Mouse (Mus musculus): Measurements from ENCODE around the gene Tfap2b. TPM values are rescaled to one million over a fixed set of nuclear protein-coding genes. Genes with fewer than 3 reads are reported as not detected.

Gene Tfap2b
- polyA plus RNA-seq (2016; fragmentation: Nextera tagmentation; extraction: Ambion mirVana), result 0.52 and 2.7 TPM in 2 replicates

- 1% methylated on average over 26 of the region's 26 CpGs for WGBS
- DNase-seq (ENCODE audit: low spot score), result no peak
- Histone ChIP-seq H3K27ac (no peak within 1 kb of the TSS), H3K36me3 (no peaks in the 10 kb centered on the region), H3K4me1 (no peaks in the 10 kb centered on the region), H3K9me3 (no peaks in the 10 kb centered on the region), H3K27me3 (ENCODE audit: insufficient read depth, poor library complexity, severe bottlenecking) (peaks cover 68% of the 10 kb centered on the region), H3K4me3 (peak within 1 kb of the TSS; percentile 46)
Measured at GRCm38 (mm10) chr1:19208641-19209358, at the start of gene Tfap2b. Gene Tfap2b (plus strand): TSS chr1:19208914.

GRCm38 (mm10) chr1:19178742-19179397, 29.8 kb upstream of the Tfap2b start:
- no peak for DNase-seq (ENCODE audit: low spot score)
- H3K4me1 ChIP-seq, result no peaks in the 10 kb centered on the region
- H3K36me3 ChIP-seq, result no peaks in the 10 kb centered on the region
- no peak overlapping the region for H3K27ac ChIP-seq
- 9% methylated on average over 4 of the region's 4 CpGs for WGBS
- H3K4me3 ChIP-seq, result no peak overlapping the region
- H3K9me3 ChIP-seq, result no peaks in the 10 kb centered on the region
- H3K27me3 ChIP-seq (ENCODE audit: insufficient read depth, poor library complexity, severe bottlenecking), result no peaks in the 10 kb centered on the region

GRCm38 (mm10) chr1:19205649-19206048, 3.1 kb upstream of the Tfap2b start:
- DNase-seq (ENCODE audit: low spot score), result no peak
- H3K27ac ChIP-seq, result no peak overlapping the region
- no peaks in the 10 kb centered on the region for H3K4me1 ChIP-seq
- WGBS, result 3% methylated on average over 12 of the region's 12 CpGs
- peaks cover 37% of the 10 kb centered on the region for H3K27me3 ChIP-seq (ENCODE audit: insufficient read depth, poor library complexity, severe bottlenecking)
- H3K36me3 ChIP-seq, result no peaks in the 10 kb centered on the region
- H3K4me3 ChIP-seq, result peak overlapping the region; percentile 36
- H3K9me3 ChIP-seq, result no peaks in the 10 kb centered on the region

GRCm38 (mm10) chr1:19206194-19206593, 2.5 kb upstream of the Tfap2b start:
- Histone ChIP-seq H3K27ac (no peak overlapping the region), H3K36me3 (no peaks in the 10 kb centered on the region), H3K4me1 (no peaks in the 10 kb centered on the region), H3K4me3 (peak overlapping the region; percentile 36), H3K27me3 (ENCODE audit: insufficient read depth, poor library complexity, severe bottlenecking) (peaks cover 42% of the 10 kb centered on the region), H3K9me3 (no peaks in the 10 kb centered on the region)
- DNase-seq (ENCODE audit: low spot score), result no peak
- under 1% methylated on average over 7 of the region's 7 CpGs for WGBS

- no peak for DNase-seq (ENCODE audit: low spot score)
- WGBS, result 2% methylated on average over 4 of the region's 4 CpGs
- Histone ChIP-seq H3K27me3 (ENCODE audit: insufficient read depth, poor library complexity, severe bottlenecking) (peaks cover 56% of the 10 kb centered on the region), H3K4me1 (no peaks in the 10 kb centered on the region), H3K4me3 (no peak overlapping the region), H3K27ac (no peak overlapping the region), H3K36me3 (no peaks in the 10 kb centered on the region), H3K9me3 (no peaks in the 10 kb centered on the region)
Measured at GRCm38 (mm10) chr1:19207611-19208010, 1.1 kb upstream of the Tfap2b start.

- peak overlapping the region; percentile 46 for H3K4me3 ChIP-seq
- no peak overlapping the region for H3K27ac ChIP-seq
- H3K27me3 ChIP-seq (ENCODE audit: insufficient read depth, poor library complexity, severe bottlenecking), result peaks cover 74% of the 10 kb centered on the region
- H3K36me3 ChIP-seq, result no peaks in the 10 kb centered on the region
- no peak for DNase-seq (ENCODE audit: low spot score)
- peaks cover 4% of the 10 kb centered on the region; the same call in 1 of the 2 replicates for H3K4me1 ChIP-seq
- no peaks in the 10 kb centered on the region for H3K9me3 ChIP-seq
- WGBS, result under 1% methylated on average over 10 of the region's 10 CpGs
Measured at GRCm38 (mm10) chr1:19209359-19209745, 638 bp downstream of the Tfap2b start.

GRCm38 (mm10) chr1:19209776-19210175, 1.1 kb downstream of the Tfap2b start:
- Histone ChIP-seq H3K27ac (no peak overlapping the region), H3K36me3 (no peaks in the 10 kb centered on the region), H3K27me3 (ENCODE audit: insufficient read depth, poor library complexity, severe bottlenecking) (peaks cover 78% of the 10 kb centered on the region), H3K4me1 (peaks cover 4% of the 10 kb centered on the region; the same call in 1 of the 2 replicates), H3K9me3 (no peaks in the 10 kb centered on the region), H3K4me3 (peak overlapping the region; percentile 46)
- DNase-seq (ENCODE audit: low spot score), result no peak
- under 1% methylated on average over 31 of the region's 31 CpGs for WGBS

GRCm38 (mm10) chr1:19210215-19211032, 1.7 kb downstream of the Tfap2b start:
- H3K4me3 ChIP-seq, result peak overlapping the region; percentile 46
- peaks cover 4% of the 10 kb centered on the region; the same call in 1 of the 2 replicates for H3K4me1 ChIP-seq
- no peak overlapping the region for H3K27ac ChIP-seq
- H3K36me3 ChIP-seq, result no peaks in the 10 kb centered on the region
- DNase-seq (ENCODE audit: low spot score), result no peak
- under 1% methylated on average over 28 of the region's 30 CpGs for WGBS
- peaks cover 84% of the 10 kb centered on the region for H3K27me3 ChIP-seq (ENCODE audit: insufficient read depth, poor library complexity, severe bottlenecking)
- H3K9me3 ChIP-seq, result no peaks in the 10 kb centered on the region

- 2% methylated on average over 8 of the region's 8 CpGs for WGBS
- Histone ChIP-seq H3K27ac (no peak overlapping the region), H3K36me3 (no peaks in the 10 kb centered on the region), H3K9me3 (no peaks in the 10 kb centered on the region), H3K4me3 (no peak overlapping the region), H3K4me1 (peaks cover 4% of the 10 kb centered on the region; the same call in 1 of the 2 replicates), H3K27me3 (ENCODE audit: insufficient read depth, poor library complexity, severe bottlenecking) (peaks cover 90% of the 10 kb centered on the region)
- no peak for DNase-seq (ENCODE audit: low spot score)
Measured at GRCm38 (mm10) chr1:19211033-19211405, 2.3 kb downstream of the Tfap2b start.

- no peak overlapping the region for H3K27ac ChIP-seq
- H3K9me3 ChIP-seq, result no peaks in the 10 kb centered on the region
- WGBS, result 3% methylated on average over 15 of the region's 15 CpGs
- H3K27me3 ChIP-seq (ENCODE audit: insufficient read depth, poor library complexity, severe bottlenecking), result peaks cover 97% of the 10 kb centered on the region
- peaks cover 4% of the 10 kb centered on the region; the same call in 1 of the 2 replicates for H3K4me1 ChIP-seq
- DNase-seq (ENCODE audit: low spot score), result no peak
- H3K4me3 ChIP-seq, result no peak overlapping the region
- no peaks in the 10 kb centered on the region for H3K36me3 ChIP-seq
Measured at GRCm38 (mm10) chr1:19211546-19212154, 2.9 kb downstream of the Tfap2b start.

GRCm38 (mm10) chr1:19212691-19213090, 4.0 kb downstream of the Tfap2b start:
- no peak overlapping the region for H3K27ac ChIP-seq
- peaks cover 97% of the 10 kb centered on the region for H3K27me3 ChIP-seq (ENCODE audit: insufficient read depth, poor library complexity, severe bottlenecking)
- H3K4me1 ChIP-seq, result peaks cover 4% of the 10 kb centered on the region; the same call in 1 of the 2 replicates
- H3K36me3 ChIP-seq, result no peaks in the 10 kb centered on the region
- DNase-seq (ENCODE audit: low spot score), result no peak
- H3K4me3 ChIP-seq, result no peak overlapping the region
- no peaks in the 10 kb centered on the region for H3K9me3 ChIP-seq
- under 1% methylated on average over 4 of the region's 4 CpGs for WGBS

- H3K4me1 ChIP-seq, result peaks cover 4% of the 10 kb centered on the region; the same call in 1 of the 2 replicates
- H3K27me3 ChIP-seq (ENCODE audit: insufficient read depth, poor library complexity, severe bottlenecking), result peaks cover 97% of the 10 kb centered on the region
- H3K27ac ChIP-seq, result no peak overlapping the region
- no peaks in the 10 kb centered on the region for H3K9me3 ChIP-seq
- no peak for DNase-seq (ENCODE audit: low spot score)
- WGBS, result under 1% methylated on average over 4 of the region's 4 CpGs
- no peak overlapping the region for H3K4me3 ChIP-seq
- no peaks in the 10 kb centered on the region for H3K36me3 ChIP-seq
Measured at GRCm38 (mm10) chr1:19213171-19213570, 4.5 kb downstream of the Tfap2b start.
